Mouse (Mus musculus) liver, postnatal 0 days (tissue): ENCODE measurements around the gene Rflnb. TPM values are rescaled to one million over a fixed set of nuclear protein-coding genes. Genes with fewer than 3 reads are reported as not detected.

Experiments
- ATAC-seq: fragments of 200-750 bp; cut with Nextera tagmentation; 2 replicates; pipeline ENCODE4 v1.8.0; 2017; ENCODE audit warnings: mild to moderate bottlenecking, moderate library complexity
- DNase-seq: peaks from one replicate; pipeline ENCODE4 v3.0.0-alpha.2; 2016
- H3K27ac ChIP-seq: fragments of 300-500 bp; sonication (generic); 2 replicates; pipeline ENCODE4 v1.5.1; 2014; ENCODE audit warnings: antibody characterized with exemption, moderate library complexity, mild to moderate bottlenecking, low read depth
- H3K27me3 ChIP-seq: fragments of 300-500 bp; sonication (generic); 2 replicates; pipeline ENCODE4 v1.6.1; 2014; ENCODE audit warnings: low read length, control low read depth, mixed read lengths; ENCODE audit not compliant: insufficient read depth
- H3K36me3 ChIP-seq: fragments of 300-500 bp; sonication (generic); replicated peaks from 2 replicates; pipeline ENCODE4 v1.6.1; 2014; ENCODE audit warnings: mild to moderate bottlenecking, control low read depth, low read length, moderate library complexity, mixed read lengths; ENCODE audit not compliant: insufficient read depth
- H3K4me1 ChIP-seq: fragments of 300-500 bp; sonication (generic); 2 replicates; pipeline ENCODE4 v1.6.1; 2014; ENCODE audit warnings: antibody characterized with exemption, mild to moderate bottlenecking, control low read depth; ENCODE audit not compliant: insufficient read depth
- H3K4me2 ChIP-seq: fragments of 300-500 bp; sonication (generic); 2 replicates; pipeline ENCODE4 v1.6.1; 2014; ENCODE audit warnings: low read depth, mild to moderate bottlenecking, low read length, moderate library complexity, mixed read lengths
- H3K4me3 ChIP-seq: fragments of 300-500 bp; sonication (generic); 2 replicates; pipeline ENCODE4 v1.5.1; 2014; ENCODE audit warnings: low read depth, low read length
- H3K9ac ChIP-seq: fragments of 300-500 bp; sonication (generic); replicated peaks from 2 replicates; pipeline ENCODE4 v1.6.1; 2014; ENCODE audit warnings: mild to moderate bottlenecking, moderate library complexity
- H3K9me3 ChIP-seq: fragments of 300-500 bp; sonication (generic); 2 replicates; pipeline ENCODE4 v1.6.1; 2016; ENCODE audit warnings: mild to moderate bottlenecking, control low read depth, low read length, mixed read lengths
- CTCF ChIP-seq: sonication (generic); IDR thresholded peaks from 2 replicates; pipeline ENCODE4 v1.5.1; 2016; ENCODE audit warnings: antibody characterized with exemption, low read depth
- EP300 ChIP-seq: IDR thresholded peaks from 2 replicates; pipeline ENCODE4 v1.6.1; 2016; ENCODE audit warnings: antibody characterized with exemption, low read depth, mild to moderate bottlenecking
- WGBS: fragments of 180-500 bp; shearing (Covaris S2); extraction: QIAGEN DNeasy Blood & Tissue Kit; methylation state at CpG from one replicate; pipeline ENCODE4 v1.1.7; 2014; ENCODE audit not compliant: insufficient replicate concordance; 5-methylcytosine and 5-hydroxymethylcytosine counted together
- polyA plus RNA-seq: library from polyadenylated mRNA; unstranded; fragments of >200 nt; fragmentation: Nextera tagmentation; extraction: Ambion mirVana; gene quantifications from 2 replicates; pipeline ENCODE4 v1.2.1, GENCODE M21; 2015

The Rflnb gene
- polyA plus RNA-seq, 1 experiment from 2014 or later = 7.9 TPM

DNA sequence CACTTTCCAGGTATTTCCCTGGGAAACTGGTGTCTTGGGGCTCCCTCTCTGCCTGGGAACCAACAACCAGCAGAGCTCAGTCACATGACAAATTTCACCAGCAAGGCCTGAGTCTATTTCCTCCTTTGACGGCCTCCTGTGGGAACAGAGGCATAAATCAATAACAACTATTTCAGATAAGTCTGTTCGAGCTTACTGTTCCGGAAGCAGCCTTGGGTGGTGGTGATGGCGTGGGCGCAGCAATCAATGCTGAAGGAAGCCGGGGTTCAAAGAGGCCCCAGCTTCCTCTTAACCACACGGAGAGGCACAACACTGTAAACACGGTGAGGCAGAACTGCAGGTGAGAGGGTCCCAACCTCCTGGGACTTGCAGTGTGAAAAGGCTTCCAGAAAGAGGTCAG, 50.8 kb downstream of the Rflnb start:
- WGBS = 5% methylated on average over 8 of the region's 8 CpGs
- no peak overlapping the region for H3K4me3 ChIP-seq
- TF ChIP-seq EP300 (no peak), CTCF (no peak)
- ATAC-seq (peak; percentile 36), DNase-seq (peak; percentile 37)
- H3K4me1 ChIP-seq = 0 out of 2 replicates have a peak, but pooled peaks cover 4% of the 10 kb centered on the region
- peak overlapping the region; percentile 24; the same call in 1 of the 2 replicates for H3K27ac ChIP-seq
- H3K9me3 ChIP-seq = peaks cover 3% of the 10 kb centered on the region; the same call in 1 of the 2 replicates
- no peak overlapping the region for H3K4me2 ChIP-seq
- H3K27me3 ChIP-seq = no peaks in the 10 kb centered on the region
- H3K36me3 ChIP-seq = no peaks in the 10 kb centered on the region
- H3K9ac ChIP-seq = no peak overlapping the region

DNA sequence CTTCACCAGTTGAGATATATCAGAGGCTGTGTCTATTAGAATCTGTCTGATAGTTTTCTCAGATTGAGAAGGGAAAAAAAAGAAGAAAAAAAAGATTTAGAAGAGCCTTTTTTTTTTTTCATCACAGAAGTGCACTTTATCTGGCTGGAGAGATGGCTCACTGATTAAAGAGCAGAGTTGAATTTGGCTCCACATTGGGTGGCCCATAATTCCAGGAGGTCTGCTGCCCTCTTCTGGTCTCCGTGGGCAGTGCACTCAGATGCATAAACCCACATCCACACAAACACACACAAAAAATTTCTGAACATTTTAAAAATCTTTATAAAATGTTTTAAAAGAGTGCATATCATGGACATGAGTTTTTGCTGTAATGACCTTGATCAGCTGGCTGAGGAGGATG, 53.6 kb downstream of the Rflnb start:
- DNase-seq = no peak
- Histone ChIP-seq H3K9me3 (peaks cover 3% of the 10 kb centered on the region; the same call in 1 of the 2 replicates), H3K36me3 (no peaks in the 10 kb centered on the region), H3K27me3 (no peaks in the 10 kb centered on the region), H3K4me2 (no peak overlapping the region), H3K4me1 (0 out of 2 replicates have a peak, but pooled peaks cover 4% of the 10 kb centered on the region), H3K27ac (no peak overlapping the region), H3K9ac (no peak overlapping the region), H3K4me3 (no peak overlapping the region)
- no peak for TF ChIP-seq EP300
- peak; percentile 58 for TF ChIP-seq CTCF
- ATAC-seq = no peak
- 80% methylated on average over 1 of the region's 1 CpGs for WGBS

GRCm38 (mm10) chr11:75972916-75973567, 54.5 kb downstream of the Rflnb start:
- no peak overlapping the region for H3K9ac ChIP-seq
- ATAC-seq = no peak
- 52% methylated on average over 7 of the region's 7 CpGs for WGBS
- DNase-seq = no peak
- no peaks in the 10 kb centered on the region for H3K36me3 ChIP-seq
- H3K4me2 ChIP-seq = no peak overlapping the region
- no peak overlapping the region for H3K27ac ChIP-seq
- TF ChIP-seq CTCF = no peak
- TF ChIP-seq EP300 = no peak
- no peaks in the 10 kb centered on the region for H3K27me3 ChIP-seq
- H3K4me1 ChIP-seq = 0 out of 2 replicates have a peak, but pooled peaks cover 4% of the 10 kb centered on the region
- no peak overlapping the region for H3K4me3 ChIP-seq
- peaks cover 3% of the 10 kb centered on the region; the same call in 1 of the 2 replicates for H3K9me3 ChIP-seq

DNA sequence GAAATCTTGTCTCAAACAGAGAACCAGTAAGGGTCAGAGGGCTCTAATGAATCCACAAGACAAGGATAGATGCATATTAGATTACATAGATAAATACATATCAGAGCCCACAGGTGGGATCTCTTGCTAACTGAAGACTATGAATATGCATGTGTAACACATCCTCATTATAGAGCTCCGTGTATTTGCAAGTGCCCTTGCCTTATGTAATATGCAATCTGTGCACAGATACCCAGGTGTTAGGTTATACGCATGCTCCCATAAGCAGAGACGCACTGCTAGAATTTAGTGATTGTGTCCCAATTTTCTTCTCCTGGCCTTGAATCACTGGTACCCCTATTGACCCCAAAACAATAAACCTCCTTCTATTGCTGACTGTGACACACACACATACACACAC, 55.4 kb downstream of the Rflnb start:
- H3K27me3 ChIP-seq = no peaks in the 10 kb centered on the region
- H3K4me2 ChIP-seq = no peak overlapping the region
- H3K9me3 ChIP-seq = peaks cover 3% of the 10 kb centered on the region; the same call in 1 of the 2 replicates
- H3K4me1 ChIP-seq = 0 out of 2 replicates have a peak, but pooled peaks cover 6% of the 10 kb centered on the region
- no peak overlapping the region for H3K4me3 ChIP-seq
- no peak for DNase-seq
- WGBS = 79% methylated on average over 3 of the region's 3 CpGs
- TF ChIP-seq CTCF = no peak
- TF ChIP-seq EP300 = no peak
- no peak for ATAC-seq
- no peak overlapping the region for H3K27ac ChIP-seq
- no peaks in the 10 kb centered on the region for H3K36me3 ChIP-seq
- H3K9ac ChIP-seq = no peak overlapping the region

DNA sequence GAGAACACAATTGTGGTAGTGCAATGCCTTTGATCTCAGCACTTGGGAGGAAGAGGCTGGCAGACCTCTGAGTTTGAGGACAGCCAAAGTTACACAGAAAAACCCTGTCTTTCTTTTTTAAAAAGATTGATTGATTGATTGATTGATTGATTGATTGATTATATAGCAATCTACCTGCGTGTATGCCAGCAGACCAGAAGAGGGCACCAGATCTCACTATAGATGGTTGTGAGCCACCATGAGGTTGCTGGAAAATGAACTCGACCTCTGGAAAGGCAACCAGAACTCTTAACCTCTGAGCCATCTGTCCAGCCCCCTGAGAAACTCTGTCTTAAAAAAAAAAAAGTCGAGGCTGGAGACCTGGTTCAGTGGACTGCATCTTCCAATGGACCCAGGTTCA, 57.0 kb downstream of the Rflnb start:
- Histone ChIP-seq H3K4me2 (no peak overlapping the region), H3K27ac (no peak overlapping the region), H3K27me3 (peaks cover 3% of the 10 kb centered on the region), H3K4me3 (no peak overlapping the region), H3K36me3 (no peaks in the 10 kb centered on the region), H3K4me1 (peaks cover 6% of the 10 kb centered on the region), H3K9ac (no peak overlapping the region), H3K9me3 (peaks cover 3% of the 10 kb centered on the region; the same call in 1 of the 2 replicates)
- WGBS = 24% methylated on average over 3 of the region's 3 CpGs
- TF ChIP-seq EP300 (no peak), CTCF (peak; percentile 33)
- ATAC-seq = no peak
- no peak for DNase-seq

Other genes with a start within 250 kb of the Rflnb start
- not detected in 2 replicates for gene Doc2b, start 231.7 kb downstream of the Rflnb start, polyA plus RNA-seq
- gene Rph3al, start 89.4 kb downstream of the Rflnb start, polyA plus RNA-seq = 0.83 and 0.86 TPM in 2 replicates
- gene 1700016K19Rik, start 27.9 kb downstream of the Rflnb start, polyA plus RNA-seq = not detected in 2 replicates
- gene Vps53, start 151.9 kb upstream of the Rflnb start, polyA plus RNA-seq = 15.4 and 16.2 TPM in 2 replicates
- gene Fam57a, start 151.9 kb upstream of the Rflnb start, polyA plus RNA-seq = 2.3 and 2.5 TPM in 2 replicates
- gene Dbil5, start 189.8 kb upstream of the Rflnb start, polyA plus RNA-seq = 0.73 and 0.86 TPM in 2 replicates
- 6.8 and 9.5 TPM in 2 replicates for gene Gemin4, start 189.9 kb upstream of the Rflnb start, polyA plus RNA-seq
- gene Mrm3, start 215.9 kb upstream of the Rflnb start, polyA plus RNA-seq = 13.9 and 14.8 TPM in 2 replicates
- gene Glod4, start 215.9 kb upstream of the Rflnb start, polyA plus RNA-seq = 41.8 and 43.6 TPM in 2 replicates